22 mouse cellular contexts compared by ENCODE assay signal in genomic region chr4:135381355-135381754, GRCm38 (mm10). TPM values are rescaled to one million over a fixed set of nuclear protein-coding genes. Genes with fewer than 3 reads are reported as not detected.
DNase-seq lines count a peak whose midpoint lies in the region; ATAC-seq and TF ChIP-seq lines count a peak whose summit lies in the region.
"Had no signal": no experiment of that assay in that cellular context is flagged by ENCODE, and none has a peak within 500 bp of the region (broad histone marks: within the 10 kb centered on the region; RNA-seq: fewer than 3 reads in every experiment).

No protein-coding gene starts in this region.

- DNase-seq in ES-E14 (ENCODE audit: low read depth, low spot score): peak; percentile 86
- DNase-seq in embryo, embryonic 9.5 days (ENCODE audit: extremely low spot score): peak; percentile 17
- no peak for DNase-seq in retina, postnatal 1 day
- DNase-seq in kidney, adult 9 months: no peak
- no peak for DNase-seq in heart, postnatal 4 days
- DNase-seq: adrenal gland, adult 2 months; adrenal gland, postnatal 25 days; cerebellum, adult 18-20 months; cerebellum, postnatal 10 days; heart, adult 2 months; heart, postnatal 14 days; kidney, adult 11 months had no signal

- no peak overlapping the region for H3K9ac ChIP-seq in ES-E14 (ENCODE audit: insufficient read depth, low read depth, low read length, poor library complexity, severe bottlenecking)
- H3K9ac ChIP-seq: embryonic facial prominence, embryonic 15.5 days; forebrain, embryonic 15.5 days; heart, embryonic 15.5 days; hindbrain, embryonic 14.5 days had no signal

- in situ Hi-C loops in ES-E14 (cut with MboI; ENCODE audit: low sequenced_read_pairs in 2 of 2, unreplicated experiment in 2 of 2): no loop called here

- H3K27me3 ChIP-seq in E14TG2a.4 (ENCODE audit: insufficient read depth, low read length): 0 out of 2 replicates have a peak, but pooled peaks cover 3% of the 10 kb centered on the region
- H3K27me3 ChIP-seq: embryonic facial prominence, embryonic 15.5 days had no signal

- ATAC-seq in common myeloid progenitor, adult 5-6 weeks (replicated peaks; ENCODE audit: low read depth, poor library complexity, severe bottlenecking): 0 out of 2 replicates have a peak, but pooled peaks have one; percentile 12
- no peak for ATAC-seq in monocyte, adult 5-6 weeks (replicated peaks; ENCODE audit: insufficient number of reproducible peaks, low FRiP score, low TSS enrichment, poor library complexity, severe bottlenecking)
- ATAC-seq: forebrain, embryonic 15.5 days had no signal

- H3K9me3 ChIP-seq in E14TG2a.4 (ENCODE audit: low read length) (no peaks in the 10 kb centered on the region), ES-E14 (ENCODE audit: control insufficient read depth, insufficient read depth, low read depth, low read length) (no peaks in the 10 kb centered on the region)
- H3K9me3 ChIP-seq: embryonic facial prominence, embryonic 15.5 days; forebrain, embryonic 10.5 days; forebrain, embryonic 15.5 days; heart, embryonic 15.5 days; hindbrain, embryonic 10.5 days had no signal

- H3K4me3 ChIP-seq in E14TG2a.4 (replicated peaks; ENCODE audit: low read length) (0 out of 2 replicates have a peak overlapping the region, but pooled peaks have one; percentile 13), ES-E14 (ENCODE audit: insufficient read depth in 1 of 2, low read depth in 1 of 2, low read length in 2 of 2, poor library complexity in 1 of 2, severe bottlenecking in 1 of 2) (no peak overlapping the region)
- H3K4me3 ChIP-seq: embryonic facial prominence, embryonic 15.5 days; erythroblast, embryonic 14.5 days; forebrain, embryonic 10.5 days; forebrain, embryonic 15.5 days; heart, adult 2 months; heart, embryonic 15.5 days; hindbrain, embryonic 10.5 days had no signal

- TF ChIP-seq CTCF in E14TG2a.4 (conservative IDR thresholded peaks at IDR 0.05; ENCODE audit: low read length): peak; percentile 42

- H3K4me1 ChIP-seq in E14TG2a.4 (replicated peaks; ENCODE audit: low read depth, low read length) (peaks cover 47% of the 10 kb centered on the region), ES-E14 (ENCODE audit: control insufficient read depth in 2 of 2, insufficient read depth in 2 of 2, low read length in 2 of 2, poor library complexity in 1 of 2) (peaks cover 0 to 13% of the 10 kb centered on the region in 2 experiments; a peak in 1 of 4 replicates)
- H3K4me1 ChIP-seq: forebrain, embryonic 15.5 days had no signal

- no peak overlapping the region for H3K27ac ChIP-seq in ES-E14 (ENCODE audit: insufficient read depth, low read depth, low read length, poor library complexity, severe bottlenecking)
- H3K27ac ChIP-seq: embryonic facial prominence, embryonic 15.5 days; forebrain, embryonic 10.5 days; forebrain, embryonic 15.5 days; heart, adult 2 months; heart, embryonic 15.5 days; hindbrain, embryonic 10.5 days; hindbrain, embryonic 14.5 days had no signal

- H3K36me3 ChIP-seq in E14TG2a.4 (ENCODE audit: insufficient read depth, low read length) (no peaks in the 10 kb centered on the region), ES-E14 (ENCODE audit: control insufficient read depth, insufficient read depth, low read length, poor library complexity, severe bottlenecking) (no peaks in the 10 kb centered on the region)
- H3K36me3 ChIP-seq: embryonic facial prominence, embryonic 15.5 days; forebrain, embryonic 10.5 days; forebrain, embryonic 15.5 days; heart, embryonic 15.5 days; hindbrain, embryonic 10.5 days had no signal

TF ChIP-seq in ES-E14, 5 proteins besides CTCF, POLR2A, EP300 and RAD21:
- TF ChIP-seq ZC3H11A (IDR thresholded peaks at IDR 0.05; ENCODE audit: borderline replicate concordance, low read depth, low read length) (no peak), CHD2 (IDR thresholded peaks at IDR 0.05; ENCODE audit: low read depth, low read length) (peak; percentile 38; the same call in 1 of the 2 replicates), HCFC1 (IDR thresholded peaks at IDR 0.05; ENCODE audit: borderline replicate concordance, insufficient read depth, low read length) (no peak), MAFK (IDR thresholded peaks at IDR 0.05; ENCODE audit: insufficient read depth, low read depth, low read length) (0 out of 2 replicates have a peak, but pooled peaks have one; percentile 33)

RNA-seq across cellular contexts. Expression of gene Ncmap, which starts 16.7 kb away (rescaled TPM):
- 1.2 and 1.6 TPM in 2 replicates for total RNA-seq in ES-E14 (2012; rRNA removed)
- not detected in 2 replicates for total RNA-seq in common myeloid progenitor, adult 5-6 weeks (2017)
- total RNA-seq in heart, postnatal 4 days (2021): under 1 TPM; 0.62 to 0.77 TPM
- not detected in 3 replicates for total RNA-seq in monocyte, adult 5-6 weeks (2017)
- total RNA-seq: adrenal gland, postnatal 25 days had no signal

RNA-seq across cellular contexts. Expression of gene Srrm1, which starts 28.2 kb away (rescaled TPM):
- 62.4 and 62.8 TPM in 2 replicates for total RNA-seq in ES-E14 (2012; rRNA removed)
- total RNA-seq in common myeloid progenitor, adult 5-6 weeks (2017): 206 and 227 TPM in 2 replicates
- total RNA-seq in heart, postnatal 4 days (2021): 100 to 1,000 TPM; 132 to 135 TPM
- 123 to 188 TPM (median 151 TPM) in 3 replicates for total RNA-seq in monocyte, adult 5-6 weeks (2017)

RNA-seq across cellular contexts. Expression of gene Rcan3, which starts 52.3 kb away (rescaled TPM):
- 11.2 and 14.6 TPM in 2 replicates for total RNA-seq in ES-E14 (2012; rRNA removed)
- total RNA-seq in common myeloid progenitor, adult 5-6 weeks (2017): 6.1 and 11.1 TPM in 2 replicates
- 10 to 100 TPM; 18.6 to 19.6 TPM for total RNA-seq in heart, postnatal 4 days (2021)
- 0.75 to 4.6 TPM (median 3.8 TPM) in 3 replicates for total RNA-seq in monocyte, adult 5-6 weeks (2017)

Comparison
In these comparisons a context has a peak if more than half of its experiments do, and no peak if none do; other contexts are left out.
1. DNase-seq: peak in ES-E14 (single experiment) and embryo, embryonic 9.5 days (single experiment); none in retina, postnatal 1 day (single experiment), kidney, adult 9 months (single experiment) and heart, postnatal 4 days (single experiment).